Mouse (Mus musculus): ENCODE measurements around the gene Tsga13. TPM values are rescaled to one million over a fixed set of nuclear protein-coding genes. Genes with fewer than 3 reads are reported as not detected.

Gene Tsga13
- polyA plus RNA-seq, 1 experiment from 2014 or later: not detected

- WGBS: 83% methylated on average over 4 of the region's 4 CpGs
- H3K4me3 ChIP-seq (ENCODE audit: low read depth, low read length): no peak overlapping the region
- no peak overlapping the region for H3K4me2 ChIP-seq
- no peak for ATAC-seq (replicated peaks; ENCODE audit: low FRiP score)
- no peak for DNase-seq (ENCODE audit: low spot score)
- peaks cover 6% of the 10 kb centered on the region for H3K36me3 ChIP-seq (ENCODE audit: control insufficient read depth, insufficient read depth, low read length)
- H3K9ac ChIP-seq (ENCODE audit: low read depth, low read length): no peak overlapping the region
- no peaks in the 10 kb centered on the region for H3K27me3 ChIP-seq (replicated peaks; ENCODE audit: control insufficient read depth, insufficient read depth, low read length)
- no peaks in the 10 kb centered on the region for H3K4me1 ChIP-seq (replicated peaks; ENCODE audit: control insufficient read depth, insufficient read depth, low read length)
- H3K9me3 ChIP-seq (ENCODE audit: control insufficient read depth, low read length): no peaks in the 10 kb centered on the region
- H3K27ac ChIP-seq (ENCODE audit: low read depth, low read length): no peak overlapping the region
Observed at GRCm38 (mm10) chr6:30883491-30883890, 31.9 kb downstream of the Tsga13 start.

- no peak overlapping the region for H3K4me2 ChIP-seq
- no peak overlapping the region for H3K4me3 ChIP-seq (ENCODE audit: low read depth, low read length)
- H3K9ac ChIP-seq (ENCODE audit: low read depth, low read length): no peak overlapping the region
- no peak for DNase-seq (ENCODE audit: low spot score)
- ATAC-seq (replicated peaks; ENCODE audit: low FRiP score): no peak
- no peak overlapping the region for H3K27ac ChIP-seq (ENCODE audit: low read depth, low read length)
- peaks cover 4% of the 10 kb centered on the region; the same call in 1 of the 2 replicates for H3K36me3 ChIP-seq (ENCODE audit: control insufficient read depth, insufficient read depth, low read length)
- no peaks in the 10 kb centered on the region for H3K27me3 ChIP-seq (replicated peaks; ENCODE audit: control insufficient read depth, insufficient read depth, low read length)
- no peaks in the 10 kb centered on the region for H3K9me3 ChIP-seq (ENCODE audit: control insufficient read depth, low read length)
- no peaks in the 10 kb centered on the region for H3K4me1 ChIP-seq (replicated peaks; ENCODE audit: control insufficient read depth, insufficient read depth, low read length)
Observed at GRCm38 (mm10) chr6:30876661-30877060, 38.7 kb downstream of the Tsga13 start.

GRCm38 (mm10) chr6:30866501-30866900 lies 48.9 kb downstream of the Tsga13 start:
- DNase-seq (ENCODE audit: low spot score): no peak
- Histone ChIP-seq H3K27me3 (replicated peaks; ENCODE audit: control insufficient read depth, insufficient read depth, low read length) (no peaks in the 10 kb centered on the region), H3K27ac (ENCODE audit: low read depth, low read length) (no peak overlapping the region), H3K4me1 (replicated peaks; ENCODE audit: control insufficient read depth, insufficient read depth, low read length) (no peaks in the 10 kb centered on the region), H3K36me3 (ENCODE audit: control insufficient read depth, insufficient read depth, low read length) (no peaks in the 10 kb centered on the region), H3K4me2 (no peak overlapping the region), H3K9me3 (ENCODE audit: control insufficient read depth, low read length) (no peaks in the 10 kb centered on the region), H3K4me3 (ENCODE audit: low read depth, low read length) (no peak overlapping the region), H3K9ac (ENCODE audit: low read depth, low read length) (no peak overlapping the region)
- no peak for ATAC-seq (replicated peaks; ENCODE audit: low FRiP score)
- WGBS: 86% methylated on average over 1 of the region's 1 CpGs

GRCm38 (mm10) chr6:30865031-30865678 lies 50.2 kb downstream of the Tsga13 start:
- Histone ChIP-seq H3K27me3 (replicated peaks; ENCODE audit: control insufficient read depth, insufficient read depth, low read length) (no peaks in the 10 kb centered on the region), H3K4me1 (replicated peaks; ENCODE audit: control insufficient read depth, insufficient read depth, low read length) (no peaks in the 10 kb centered on the region), H3K27ac (ENCODE audit: low read depth, low read length) (no peak overlapping the region), H3K9ac (ENCODE audit: low read depth, low read length) (no peak overlapping the region), H3K4me3 (ENCODE audit: low read depth, low read length) (no peak overlapping the region), H3K36me3 (ENCODE audit: control insufficient read depth, insufficient read depth, low read length) (no peaks in the 10 kb centered on the region), H3K4me2 (no peak overlapping the region), H3K9me3 (ENCODE audit: control insufficient read depth, low read length) (no peaks in the 10 kb centered on the region)
- 75% methylated on average over 3 of the region's 3 CpGs for WGBS
- no peak for DNase-seq (ENCODE audit: low spot score)
- no peak for ATAC-seq (replicated peaks; ENCODE audit: low FRiP score)

- Histone ChIP-seq H3K27me3 (replicated peaks; ENCODE audit: control insufficient read depth, insufficient read depth, low read length) (no peaks in the 10 kb centered on the region), H3K9me3 (ENCODE audit: control insufficient read depth, low read length) (no peaks in the 10 kb centered on the region), H3K4me3 (ENCODE audit: low read depth, low read length) (no peak overlapping the region), H3K9ac (ENCODE audit: low read depth, low read length) (no peak overlapping the region), H3K4me1 (replicated peaks; ENCODE audit: control insufficient read depth, insufficient read depth, low read length) (no peaks in the 10 kb centered on the region), H3K4me2 (no peak overlapping the region), H3K27ac (ENCODE audit: low read depth, low read length) (no peak overlapping the region), H3K36me3 (ENCODE audit: control insufficient read depth, insufficient read depth, low read length) (no peaks in the 10 kb centered on the region; the same call in 1 of the 2 replicates)
- ATAC-seq (replicated peaks; ENCODE audit: low FRiP score): no peak
- 90% methylated on average over 7 of the region's 7 CpGs for WGBS
- no peak for DNase-seq (ENCODE audit: low spot score)
Observed at GRCm38 (mm10) chr6:30855956-30856355, 59.4 kb downstream of the Tsga13 start.

- no peaks in the 10 kb centered on the region for H3K4me1 ChIP-seq (replicated peaks; ENCODE audit: control insufficient read depth, insufficient read depth, low read length)
- H3K4me2 ChIP-seq: no peak overlapping the region
- no peaks in the 10 kb centered on the region for H3K27me3 ChIP-seq (replicated peaks; ENCODE audit: control insufficient read depth, insufficient read depth, low read length)
- H3K27ac ChIP-seq (ENCODE audit: low read depth, low read length): no peak overlapping the region
- ATAC-seq (replicated peaks; ENCODE audit: low FRiP score): no peak
- H3K9ac ChIP-seq (ENCODE audit: low read depth, low read length): no peak overlapping the region
- no peak overlapping the region for H3K4me3 ChIP-seq (ENCODE audit: low read depth, low read length)
- no peaks in the 10 kb centered on the region; the same call in 1 of the 2 replicates for H3K36me3 ChIP-seq (ENCODE audit: control insufficient read depth, insufficient read depth, low read length)
- no peak for DNase-seq (ENCODE audit: low spot score)
- no peaks in the 10 kb centered on the region for H3K9me3 ChIP-seq (ENCODE audit: control insufficient read depth, low read length)
- WGBS: 91% methylated on average over 2 of the region's 2 CpGs
Observed at GRCm38 (mm10) chr6:30855205-30855604, 60.2 kb downstream of the Tsga13 start.

- H3K27me3 ChIP-seq (replicated peaks; ENCODE audit: control insufficient read depth, insufficient read depth, low read length): no peaks in the 10 kb centered on the region
- no peak overlapping the region for H3K27ac ChIP-seq (ENCODE audit: low read depth, low read length)
- H3K9ac ChIP-seq (ENCODE audit: low read depth, low read length): no peak overlapping the region
- no peak overlapping the region for H3K4me3 ChIP-seq (ENCODE audit: low read depth, low read length)
- ATAC-seq (replicated peaks; ENCODE audit: low FRiP score) (no peak), DNase-seq (ENCODE audit: low spot score) (no peak)
- no peaks in the 10 kb centered on the region; the same call in 1 of the 2 replicates for H3K36me3 ChIP-seq (ENCODE audit: control insufficient read depth, insufficient read depth, low read length)
- 80% methylated on average over 2 of the region's 2 CpGs for WGBS
- H3K4me2 ChIP-seq: no peak overlapping the region
- H3K4me1 ChIP-seq (replicated peaks; ENCODE audit: control insufficient read depth, insufficient read depth, low read length): no peaks in the 10 kb centered on the region
- H3K9me3 ChIP-seq (ENCODE audit: control insufficient read depth, low read length): no peaks in the 10 kb centered on the region
Observed at GRCm38 (mm10) chr6:30849818-30850217, 65.6 kb downstream of the Tsga13 start.

Other genes starting within 250 kb of the Tsga13 start
- gene Cep41, start 221.8 kb downstream of the Tsga13 start, polyA plus RNA-seq (2014; fragmentation: Nextera tagmentation; extraction: Ambion mirVana): 12.0 and 14.3 TPM in 2 replicates
- gene Mest, start 192.0 kb downstream of the Tsga13 start, polyA plus RNA-seq (2014; fragmentation: Nextera tagmentation; extraction: Ambion mirVana): 800 and 828 TPM in 2 replicates
- gene Copg2, start 18.8 kb downstream of the Tsga13 start, polyA plus RNA-seq (2014; fragmentation: Nextera tagmentation; extraction: Ambion mirVana): 17.9 and 19.4 TPM in 2 replicates
- gene Klf14, start 43.5 kb upstream of the Tsga13 start, polyA plus RNA-seq (2014; fragmentation: Nextera tagmentation; extraction: Ambion mirVana): 0.99 and 1.1 TPM in 2 replicates

Data from liver, embryonic 11.5 days (tissue).